Mouse (Mus musculus) bone marrow, adult 2 months (tissue): Measurements from ENCODE around the gene Fyb2.

Experiments
- CTCF ChIP-seq: fragments of 200-500 bp; IDR thresholded peaks from 2 replicates; pipeline ENCODE4 v1.5.1; 2011; ENCODE audit warnings: low read length, control low read depth; ENCODE audit not compliant: control insufficient read depth, insufficient read depth
- POLR2A ChIP-seq: fragments of 200-500 bp; IDR thresholded peaks from 2 replicates; pipeline ENCODE4 v1.6.1; 2011; ENCODE audit warnings: low read depth, mild to moderate bottlenecking, control low read depth, low read length, borderline replicate concordance; ENCODE audit not compliant: control insufficient read depth

DNA sequence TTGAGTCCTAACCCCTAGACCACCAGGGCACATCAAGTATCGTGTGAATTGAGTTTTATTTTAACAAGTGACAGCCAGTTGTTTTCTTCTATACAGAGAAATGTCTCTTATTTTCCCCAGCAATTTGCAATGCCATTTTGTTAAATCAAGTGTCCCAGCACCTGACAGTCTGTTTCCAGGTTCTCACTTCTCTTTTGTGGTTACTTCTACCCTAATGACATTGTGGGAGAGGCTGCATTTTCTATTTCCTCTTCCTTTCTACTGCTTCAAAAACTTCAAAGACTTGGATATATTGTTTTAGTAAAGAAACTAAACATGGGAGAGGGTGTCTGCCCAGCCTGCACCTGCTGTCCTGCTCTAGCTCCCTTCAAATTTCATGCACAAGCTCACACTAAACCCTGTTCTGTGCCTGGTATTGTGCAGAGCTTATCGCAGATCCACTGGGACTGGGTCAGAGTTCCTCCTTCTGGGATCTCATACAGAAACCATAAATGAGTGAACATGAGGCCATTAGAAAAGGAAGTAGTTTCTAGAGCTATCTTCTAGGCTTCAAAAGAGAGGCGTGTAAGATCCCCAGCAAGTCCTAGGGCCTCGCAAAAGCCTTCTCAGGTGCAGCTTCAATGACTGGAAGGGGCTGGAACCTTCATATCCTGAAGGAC is 94.2 kb downstream of the Fyb2 start:
- TF ChIP-seq CTCF (no peak), POLR2A (no peak)
